7 mouse cellular contexts compared by ENCODE assay signal in the genomic region with DNA sequence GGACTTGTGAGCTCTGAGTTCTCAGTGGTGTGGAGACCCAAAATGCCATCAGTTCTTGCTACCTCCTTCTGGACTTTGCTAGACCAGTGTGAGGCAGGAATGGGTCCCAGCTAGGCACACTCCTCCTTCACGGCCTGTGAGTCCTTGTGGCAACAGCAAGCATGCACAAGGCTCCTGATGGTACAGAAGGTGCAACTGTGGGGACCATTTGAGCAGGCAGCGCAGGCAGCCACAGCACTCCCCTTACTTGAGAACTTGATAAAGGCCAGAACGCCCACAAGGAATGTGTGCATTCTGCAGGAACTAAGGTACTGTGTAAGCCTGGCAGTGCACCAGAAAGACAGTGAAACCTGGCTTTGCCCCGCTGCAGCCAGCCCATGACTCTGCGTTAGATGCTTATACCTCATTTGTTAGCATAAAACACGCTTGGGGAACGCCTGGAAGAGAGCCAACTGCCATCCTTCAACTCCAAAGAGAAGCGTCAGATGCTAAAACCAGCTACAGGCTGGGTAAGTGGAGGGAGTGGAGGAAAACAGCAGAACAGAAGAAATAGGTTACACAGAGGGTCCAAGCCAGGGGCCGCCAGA. TPM values are rescaled to one million over a fixed set of nuclear protein-coding genes. Genes with fewer than 3 reads are reported as not detected.
A peak's percentile ranks its signal among the peaks of the same experiment; 100 is the strongest.
DNase-seq lines count a peak whose midpoint lies in the region; ATAC-seq and TF ChIP-seq lines count a peak whose summit lies in the region.

No protein-coding gene starts in this region.

- ATAC-seq in embryonic facial prominence, embryonic 14.5 days (ENCODE audit: low read depth): peak; percentile 60
- ATAC-seq in intestine, embryonic 14.5 days (replicated peaks; ENCODE audit: low FRiP score, low TSS enrichment, low read depth): peak; percentile 73

- no peaks in the 10 kb centered on the region for H3K27me3 ChIP-seq in kidney, adult 2 months (replicated peaks; ENCODE audit: control insufficient read depth, insufficient read depth, low read length)
- H3K27me3 ChIP-seq in embryonic facial prominence, embryonic 14.5 days (replicated peaks; ENCODE audit: control insufficient read depth, insufficient read depth, low read length): no peaks in the 10 kb centered on the region
- H3K27me3 ChIP-seq in intestine, embryonic 14.5 days (replicated peaks; ENCODE audit: control insufficient read depth, insufficient read depth, low read length): no peaks in the 10 kb centered on the region

- no peaks in the 10 kb centered on the region for H3K4me1 ChIP-seq in kidney, adult 2 months (ENCODE audit: control insufficient read depth, insufficient read depth, low read length)
- H3K4me1 ChIP-seq in embryonic facial prominence, embryonic 14.5 days (ENCODE audit: control insufficient read depth, insufficient read depth, low read length): no peaks in the 10 kb centered on the region; the same call in 1 of the 2 replicates
- H3K4me1 ChIP-seq in intestine, embryonic 14.5 days (replicated peaks; ENCODE audit: control insufficient read depth, insufficient read depth, low read length): peaks cover 29% of the 10 kb centered on the region

- no peaks in the 10 kb centered on the region for H3K36me3 ChIP-seq in kidney, adult 2 months (ENCODE audit: control insufficient read depth, insufficient read depth, low read length)
- no peaks in the 10 kb centered on the region for H3K36me3 ChIP-seq in embryonic facial prominence, embryonic 14.5 days (ENCODE audit: control insufficient read depth, insufficient read depth, low read length)
- no peaks in the 10 kb centered on the region for H3K36me3 ChIP-seq in intestine, embryonic 14.5 days (ENCODE audit: control insufficient read depth, insufficient read depth, low read length)
- H3K36me3 ChIP-seq in macrophage (ENCODE audit: inconsistent target): no peaks in the 10 kb centered on the region

- 44% methylated on average over 9 of the region's 9 CpGs for WGBS in kidney, adult 2 months
- WGBS in embryonic facial prominence, embryonic 14.5 days: 48% methylated on average over 9 of the region's 9 CpGs
- 37% methylated on average over 9 of the region's 9 CpGs for WGBS in intestine, embryonic 14.5 days
- WGBS in macrophage (ENCODE audit: missing documents): 97% methylated on average over 9 of the region's 9 CpGs

- no peaks in the 10 kb centered on the region for H3K9me3 ChIP-seq in embryonic facial prominence, embryonic 14.5 days (ENCODE audit: control insufficient read depth, low read length)
- peaks cover 3% of the 10 kb centered on the region; the same call in 1 of the 2 replicates for H3K9me3 ChIP-seq in intestine, embryonic 14.5 days (ENCODE audit: control insufficient read depth, low read length)

- no peak for TF ChIP-seq POLR2A in kidney, adult 2 months (IDR thresholded peaks at IDR 0.05; ENCODE audit: low read depth, low read length)

- H3K27ac ChIP-seq in kidney, adult 2 months (ENCODE audit: insufficient read depth, low read depth, low read length): no peak overlapping the region
- peak overlapping the region; percentile 41; the same call in 1 of the 2 replicates for H3K27ac ChIP-seq in embryonic facial prominence, embryonic 14.5 days (replicated peaks; ENCODE audit: low read depth, low read length)
- H3K27ac ChIP-seq in intestine, embryonic 14.5 days (ENCODE audit: low read depth): peak overlapping the region; percentile 72
- H3K27ac ChIP-seq in macrophage: peak overlapping the region; percentile 96

- no peak overlapping the region for H3K4me3 ChIP-seq in kidney, adult 2 months (ENCODE audit: insufficient read depth, low read depth, low read length)
- H3K4me3 ChIP-seq in embryonic facial prominence, embryonic 14.5 days (ENCODE audit: low read depth, low read length): no peak overlapping the region
- H3K4me3 ChIP-seq in intestine, embryonic 14.5 days (ENCODE audit: low read depth, low read length): no peak overlapping the region
- no peak overlapping the region for H3K4me3 ChIP-seq in macrophage (ENCODE audit: inconsistent target)

- no peaks in the 10 kb centered on the region for H3K79me2 ChIP-seq in macrophage (ENCODE audit: inconsistent target)

- H3K4me2 ChIP-seq in embryonic facial prominence, embryonic 14.5 days (ENCODE audit: low read depth, low read length): no peak overlapping the region
- H3K4me2 ChIP-seq in intestine, embryonic 14.5 days (ENCODE audit: low read length): no peak overlapping the region

- H3K9ac ChIP-seq in embryonic facial prominence, embryonic 14.5 days (ENCODE audit: low read depth, low read length): no peak overlapping the region
- no peak overlapping the region for H3K9ac ChIP-seq in intestine, embryonic 14.5 days (ENCODE audit: low read length)

- peak; percentile 65 for DNase-seq in kidney, postnatal 10 days
- no peak for DNase-seq in kidney, adult 2 months
- DNase-seq in embryonic facial prominence, embryonic 14.5 days (ENCODE audit: low spot score): peak; percentile 84
- DNase-seq in intestine, embryonic 14.5 days (ENCODE audit: low spot score): peak; percentile 79
- DNase-seq in testis, postnatal 14 days (ENCODE audit: low spot score): no peak
- no peak for DNase-seq in gastrocnemius, adult 8-10 months (ENCODE audit: low spot score in 2 of 2)

- TF ChIP-seq CTCF in kidney, adult 2 months (conservative IDR thresholded peaks at IDR 0.05; ENCODE audit: insufficient read depth, insufficient read length, low read depth, low read length): no peak

RNA-seq across cellular contexts. Expression of a gene that starts 19.8 kb away (rescaled TPM):
- 0.08 and 0.19 TPM in 2 replicates for polyA plus RNA-seq in kidney, adult 2 months (2012; rRNA removed)
- 0.06 and 0.09 TPM in 2 replicates for polyA plus RNA-seq in embryonic facial prominence, embryonic 14.5 days (2014; fragmentation: Nextera tagmentation; extraction: Ambion mirVana)
- 0.14 and 0.26 TPM in 2 replicates for polyA plus RNA-seq in intestine, embryonic 14.5 days (2014; fragmentation: Nextera tagmentation; extraction: Ambion mirVana)
- total RNA-seq in macrophage (2018; cell fraction: chromatin; rRNA removed): 1 to 10 TPM in 12 of 26 experiments, under 1 TPM in 14; 0.09 to 5.8 (median 0.71) TPM
- total RNA-seq in macrophage (2018; cell fraction: cytosol; rRNA removed): under 1 TPM in 21 of 26 experiments, not detected in 5; under 0.01 to 0.33 (median 0.14) TPM
- 1 to 10 TPM in 10 of 26 experiments, under 1 TPM in 13, not detected in 3; 0.04 to 2.7 (median 0.47) TPM for total RNA-seq in macrophage (2018; cell fraction: nucleus; rRNA removed)
- polyA plus RNA-seq in macrophage (2018): 0.16 to 0.33 TPM (median 0.20 TPM) in 3 replicates
- under 1 TPM in 2 of 4 experiments, not detected in 2; 0.02 to 0.03 TPM for total RNA-seq in gastrocnemius, adult 8-10 months (2022)

Comparison
In these comparisons a context has a peak if more than half of its experiments do, and no peak if none do; other contexts are left out.
1. DNase-seq: peak in kidney, postnatal 10 days (single experiment), embryonic facial prominence, embryonic 14.5 days (single experiment) and intestine, embryonic 14.5 days (single experiment); none in kidney, adult 2 months (single experiment), testis, postnatal 14 days (single experiment) and gastrocnemius, adult 8-10 months (0 of 2).